Mouse (Mus musculus): ENCODE results near the gene Zswim8.
A peak's percentile ranks its signal among the peaks of the same experiment; 100 is the strongest.

The Zswim8 gene

DNA sequence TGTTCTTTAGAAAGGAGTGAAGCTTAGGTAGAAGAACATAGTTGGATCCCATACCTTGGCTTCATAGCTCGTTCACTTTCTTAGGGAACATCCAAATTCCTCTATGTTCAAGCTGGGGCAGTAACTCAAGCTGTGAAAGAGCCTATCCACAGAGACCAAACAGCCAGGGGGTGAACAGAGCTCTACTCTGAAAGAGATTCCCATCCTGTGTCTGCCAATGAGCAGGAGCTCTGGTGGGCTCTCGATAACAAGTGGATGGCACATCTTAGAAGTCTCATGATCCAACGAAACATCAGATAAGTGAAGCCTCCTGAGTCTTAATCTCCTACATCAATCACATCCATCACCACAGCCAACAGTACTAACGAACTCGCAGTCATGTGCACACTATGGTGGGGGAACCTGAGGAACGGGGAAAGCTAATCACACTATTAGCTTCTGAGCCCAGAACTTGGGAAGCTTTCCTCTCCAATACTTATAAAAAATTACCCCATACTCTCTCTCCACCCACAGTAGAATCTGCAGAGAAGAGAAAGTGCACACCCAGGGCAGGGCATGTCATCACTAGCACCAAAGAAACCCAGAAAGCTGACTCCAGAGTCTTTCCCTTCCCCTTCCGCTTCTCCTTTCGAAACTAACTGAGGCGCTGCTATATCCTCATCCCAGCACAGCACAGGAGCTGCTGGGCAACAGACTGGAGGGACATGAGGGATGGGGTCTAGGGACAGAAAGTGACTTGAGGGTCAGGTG lies 23.7 kb downstream of the Zswim8 start:
- Histone ChIP-seq H3K4me3 (replicated peaks; ENCODE audit: low read length) (no peak overlapping the region), H3K9me3 (ENCODE audit: low read length) (no peaks in the 10 kb centered on the region)
- TF ChIP-seq CTCF (conservative IDR thresholded peaks at IDR 0.05; ENCODE audit: low read length) (no peak), NANOG (IDR thresholded peaks at IDR 0.05; ENCODE audit: borderline replicate concordance, low read length) (no peak), POU5F1 (IDR thresholded peaks at IDR 0.05; ENCODE audit: borderline replicate concordance, low read length) (no peak)

DNA sequence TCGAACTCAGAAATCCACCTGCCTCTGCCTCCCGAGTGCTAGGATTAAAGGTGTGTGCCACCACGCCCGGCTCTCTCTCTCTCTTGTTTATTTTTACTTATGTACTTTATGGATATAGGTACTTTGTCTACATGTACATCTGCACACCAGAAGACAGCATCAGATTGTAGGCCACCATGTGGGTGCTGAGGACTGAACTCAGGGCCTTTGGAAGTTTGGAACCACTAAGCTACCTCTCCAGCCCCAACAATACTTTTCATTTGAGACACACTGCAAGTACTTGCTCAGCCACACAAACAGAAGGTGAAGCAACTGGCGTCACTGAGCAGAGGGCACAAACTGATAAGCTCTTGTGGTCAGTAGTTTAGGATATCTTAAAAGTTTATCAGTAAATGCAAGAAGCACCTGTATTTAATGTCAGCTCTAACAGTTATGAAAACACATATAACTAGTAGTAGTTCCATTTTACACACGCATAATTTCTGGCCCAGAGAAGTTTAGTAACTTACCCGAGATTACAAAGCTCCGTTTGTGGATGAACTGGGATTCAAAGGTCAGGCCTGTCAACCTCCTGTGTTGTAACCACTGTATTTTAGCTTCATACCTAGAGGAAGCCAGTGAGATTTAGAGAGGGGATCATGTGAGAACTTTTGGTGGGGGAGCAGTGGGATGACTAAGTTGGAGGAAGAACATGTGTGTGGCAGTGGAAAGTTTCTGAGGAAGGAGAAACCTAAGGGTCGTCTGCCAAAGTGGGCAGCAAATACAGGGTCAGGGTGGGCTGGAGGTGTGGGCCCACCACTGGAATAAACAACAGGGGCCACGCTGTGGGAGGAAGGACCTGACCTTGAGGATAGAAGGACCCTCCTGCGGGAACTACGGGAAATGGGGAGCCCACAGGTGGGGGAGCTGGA lies 25.9 kb downstream of the Zswim8 start:
- no peaks in the 10 kb centered on the region for H3K9me3 ChIP-seq (ENCODE audit: low read length)
- peaks cover 58% of the 10 kb centered on the region for H3K4me1 ChIP-seq (replicated peaks; ENCODE audit: low read depth, low read length)
- peaks cover 49% of the 10 kb centered on the region for H3K27me3 ChIP-seq (ENCODE audit: insufficient read depth, low read length)
- no peak for TF ChIP-seq NANOG (IDR thresholded peaks at IDR 0.05; ENCODE audit: borderline replicate concordance, low read length)
- TF ChIP-seq POU5F1 (IDR thresholded peaks at IDR 0.05; ENCODE audit: borderline replicate concordance, low read length), result no peak
- TF ChIP-seq CTCF (conservative IDR thresholded peaks at IDR 0.05; ENCODE audit: low read length), result no peak
- peaks cover 21% of the 10 kb centered on the region for H3K36me3 ChIP-seq (ENCODE audit: insufficient read depth, low read length)
- H3K4me3 ChIP-seq (replicated peaks; ENCODE audit: low read length), result peak overlapping the region; percentile 88

More for the DNA sequence above, 23.7 kb downstream of the Zswim8 start:
- Histone ChIP-seq H3K27me3 (ENCODE audit: insufficient read depth, low read length) (peaks cover 49% of the 10 kb centered on the region), H3K4me1 (replicated peaks; ENCODE audit: low read depth, low read length) (peaks cover 46% of the 10 kb centered on the region), H3K36me3 (ENCODE audit: insufficient read depth, low read length) (peaks cover 20% of the 10 kb centered on the region)

DNA sequence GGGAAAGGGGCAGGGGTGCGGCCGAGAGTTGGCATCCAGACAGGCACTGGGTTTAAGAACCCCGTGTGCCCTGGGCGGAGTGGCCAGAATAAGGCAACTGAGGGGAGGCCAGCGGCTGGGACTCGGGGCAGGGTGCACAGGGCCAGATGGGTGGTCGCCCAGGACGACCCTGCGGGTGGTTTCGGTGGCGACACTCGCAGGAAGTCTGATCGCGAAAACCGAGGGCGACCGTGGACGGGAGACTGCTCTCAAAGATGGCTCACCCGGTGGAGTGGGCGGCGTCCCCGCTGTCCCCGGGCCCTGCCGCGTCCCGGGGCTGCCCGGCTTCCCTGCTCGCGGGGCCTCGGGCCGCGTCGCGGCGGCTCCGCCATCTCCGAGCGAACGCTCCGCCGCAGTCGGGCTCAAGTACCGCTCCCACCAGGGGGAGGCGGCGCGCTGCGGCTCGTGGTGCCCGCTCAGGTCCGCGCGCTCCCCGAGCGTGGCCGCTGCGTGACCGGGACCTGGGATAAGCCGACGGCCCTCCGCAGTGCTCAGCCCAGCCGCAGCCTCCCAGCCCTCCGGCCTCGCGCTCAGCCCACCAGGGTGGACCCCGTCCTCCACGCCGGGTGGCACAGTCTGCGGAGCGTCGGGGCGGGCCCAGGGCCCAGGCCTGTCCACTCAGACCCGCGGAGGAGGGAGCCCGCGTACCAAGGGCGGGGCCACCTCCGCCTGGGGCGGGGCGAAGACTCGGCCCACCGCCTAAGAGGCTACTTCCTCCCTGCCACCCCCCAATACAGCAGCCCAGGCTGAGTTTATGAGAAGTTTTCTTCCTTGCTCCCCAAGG lies 26.8 kb downstream of the Zswim8 start, which contains the start of gene Ndst2:
Gene Ndst2 (minus strand): TSS at position 611 of the 823 bp plus-strand sequence.
- H3K36me3 ChIP-seq (ENCODE audit: insufficient read depth, low read length), result peaks cover 30% of the 10 kb centered on the region
- H3K4me3 ChIP-seq (replicated peaks; ENCODE audit: low read length), result peak within 1 kb of the TSS; percentile 88
- TF ChIP-seq POU5F1 (IDR thresholded peaks at IDR 0.05; ENCODE audit: borderline replicate concordance, low read length), result no peak
- no peak for TF ChIP-seq CTCF (conservative IDR thresholded peaks at IDR 0.05; ENCODE audit: low read length)
- TF ChIP-seq NANOG (IDR thresholded peaks at IDR 0.05; ENCODE audit: borderline replicate concordance, low read length), result no peak
- peaks cover 49% of the 10 kb centered on the region for H3K27me3 ChIP-seq (ENCODE audit: insufficient read depth, low read length)
- H3K9me3 ChIP-seq (ENCODE audit: low read length), result no peaks in the 10 kb centered on the region
- H3K4me1 ChIP-seq (replicated peaks; ENCODE audit: low read depth, low read length), result peaks cover 50% of the 10 kb centered on the region

DNA sequence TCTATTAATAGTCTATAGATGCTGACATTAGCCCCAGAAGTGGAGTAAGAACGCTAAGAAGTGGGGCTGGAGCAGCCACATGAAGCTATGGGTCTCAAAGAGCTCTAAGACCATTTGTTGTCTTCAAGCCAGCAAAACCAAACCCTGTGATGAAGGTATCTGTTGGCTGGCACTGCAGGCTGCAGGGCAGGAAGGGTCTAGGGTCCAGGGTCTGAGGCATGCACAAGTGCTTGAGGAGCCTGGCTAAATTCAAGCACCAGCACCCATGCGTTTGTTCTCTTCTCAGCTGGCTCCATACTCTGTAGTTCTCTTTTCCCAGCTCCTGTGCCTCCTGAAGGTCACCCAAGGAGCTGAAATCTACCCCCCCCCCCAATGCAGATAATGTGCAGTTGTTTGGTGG lies 27.7 kb downstream of the Zswim8 start:
- peaks cover 41% of the 10 kb centered on the region for H3K4me1 ChIP-seq (replicated peaks; ENCODE audit: low read depth, low read length)
- H3K9me3 ChIP-seq (ENCODE audit: low read length), result no peaks in the 10 kb centered on the region
- 0 out of 2 replicates have a peak overlapping the region, but pooled peaks have one; percentile 88 for H3K4me3 ChIP-seq (replicated peaks; ENCODE audit: low read length)
- H3K36me3 ChIP-seq (ENCODE audit: insufficient read depth, low read length), result peaks cover 39% of the 10 kb centered on the region
- H3K27me3 ChIP-seq (ENCODE audit: insufficient read depth, low read length), result peaks cover 45% of the 10 kb centered on the region
- TF ChIP-seq CTCF (conservative IDR thresholded peaks at IDR 0.05; ENCODE audit: low read length) (no peak), POU5F1 (IDR thresholded peaks at IDR 0.05; ENCODE audit: borderline replicate concordance, low read length) (no peak), NANOG (IDR thresholded peaks at IDR 0.05; ENCODE audit: borderline replicate concordance, low read length) (no peak)

DNA sequence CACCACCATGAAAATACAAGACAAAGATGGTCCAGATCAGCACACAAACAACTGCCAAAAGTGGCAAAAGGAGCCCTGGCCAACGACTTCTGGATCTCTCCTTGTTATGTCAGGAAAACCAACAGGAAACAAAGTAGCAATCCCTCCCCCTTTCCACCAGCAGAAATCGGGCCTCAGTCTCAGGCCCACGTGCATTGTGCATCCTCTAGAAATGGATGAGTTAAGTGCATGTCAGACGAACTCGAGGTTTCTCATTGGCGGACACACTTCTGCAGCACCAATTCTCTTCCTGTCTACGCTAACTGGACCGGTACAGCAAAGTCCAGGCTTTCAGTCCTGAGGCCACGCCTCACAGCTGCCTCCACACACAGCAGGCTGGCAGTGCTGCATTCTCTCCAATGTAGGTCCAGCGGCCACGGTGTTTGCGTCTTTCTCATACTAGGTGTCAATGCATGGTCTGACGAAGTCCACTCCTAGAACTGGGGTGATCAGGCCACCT lies 28.6 kb downstream of the Zswim8 start:
- H3K4me3 ChIP-seq (replicated peaks; ENCODE audit: low read length), result no peak overlapping the region
- H3K4me1 ChIP-seq (replicated peaks; ENCODE audit: low read depth, low read length), result peaks cover 39% of the 10 kb centered on the region
- no peak for TF ChIP-seq CTCF (conservative IDR thresholded peaks at IDR 0.05; ENCODE audit: low read length)
- no peak for TF ChIP-seq NANOG (IDR thresholded peaks at IDR 0.05; ENCODE audit: borderline replicate concordance, low read length)
- no peak for TF ChIP-seq POU5F1 (IDR thresholded peaks at IDR 0.05; ENCODE audit: borderline replicate concordance, low read length)
- peaks cover 36% of the 10 kb centered on the region for H3K27me3 ChIP-seq (ENCODE audit: insufficient read depth, low read length)
- no peaks in the 10 kb centered on the region for H3K9me3 ChIP-seq (ENCODE audit: low read length)
- H3K36me3 ChIP-seq (ENCODE audit: insufficient read depth, low read length), result peaks cover 48% of the 10 kb centered on the region

DNA sequence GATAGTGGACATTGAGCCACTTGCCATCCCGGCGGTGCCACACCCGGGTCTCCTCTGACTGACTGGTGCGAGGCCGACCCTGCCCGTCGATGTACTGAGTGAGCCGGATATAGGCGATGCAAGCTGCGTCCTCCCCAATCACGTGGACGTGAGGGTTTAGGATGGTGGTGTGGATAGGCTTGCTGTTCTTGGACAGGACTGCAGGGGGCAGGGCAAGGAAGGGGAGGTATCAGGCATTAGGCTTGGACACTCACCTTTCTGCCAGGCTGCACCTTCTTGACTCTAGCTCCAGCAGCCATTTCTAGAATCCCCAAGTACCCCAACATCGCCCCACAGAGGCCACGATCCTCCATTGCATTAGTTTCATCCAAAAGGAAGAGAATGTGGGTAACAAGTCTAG lies 30.0 kb downstream of the Zswim8 start:
- peaks cover 24% of the 10 kb centered on the region for H3K27me3 ChIP-seq (ENCODE audit: insufficient read depth, low read length)
- H3K36me3 ChIP-seq (ENCODE audit: insufficient read depth, low read length), result peaks cover 61% of the 10 kb centered on the region
- peak overlapping the region; percentile 66 for H3K4me3 ChIP-seq (replicated peaks; ENCODE audit: low read length)
- peak; percentile 29; the same call in 1 of the 2 replicates for TF ChIP-seq NANOG (IDR thresholded peaks at IDR 0.05; ENCODE audit: borderline replicate concordance, low read length)
- no peak for TF ChIP-seq POU5F1 (IDR thresholded peaks at IDR 0.05; ENCODE audit: borderline replicate concordance, low read length)
- TF ChIP-seq CTCF (conservative IDR thresholded peaks at IDR 0.05; ENCODE audit: low read length), result peak; percentile 73
- peaks cover 50% of the 10 kb centered on the region for H3K4me1 ChIP-seq (replicated peaks; ENCODE audit: low read depth, low read length)
- H3K9me3 ChIP-seq (ENCODE audit: low read length), result no peaks in the 10 kb centered on the region

DNA sequence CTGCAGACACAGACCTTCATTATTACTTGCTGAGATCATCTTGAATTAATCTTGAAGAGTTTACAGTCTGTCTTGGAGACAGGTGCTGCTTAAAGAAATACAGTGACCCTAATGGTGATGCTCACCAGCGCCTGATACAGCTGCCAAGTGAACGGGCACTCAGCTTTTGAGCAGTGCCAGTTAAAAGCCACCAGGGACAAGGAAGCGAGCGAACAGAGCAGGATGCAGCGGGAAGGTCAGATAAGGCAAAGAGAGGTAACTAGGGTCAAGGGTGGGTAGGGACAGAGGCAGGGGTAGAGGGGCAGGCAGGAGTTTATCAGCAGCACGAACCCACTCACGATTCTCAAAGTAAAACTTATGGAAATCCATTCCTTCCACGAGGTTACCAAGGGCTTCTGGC lies 31.2 kb downstream of the Zswim8 start:
- TF ChIP-seq NANOG (IDR thresholded peaks at IDR 0.05; ENCODE audit: borderline replicate concordance, low read length) (no peak), POU5F1 (IDR thresholded peaks at IDR 0.05; ENCODE audit: borderline replicate concordance, low read length) (no peak), CTCF (conservative IDR thresholded peaks at IDR 0.05; ENCODE audit: low read length) (no peak)
- Histone ChIP-seq H3K4me1 (replicated peaks; ENCODE audit: low read depth, low read length) (peaks cover 49% of the 10 kb centered on the region), H3K27me3 (ENCODE audit: insufficient read depth, low read length) (peaks cover 16% of the 10 kb centered on the region), H3K4me3 (replicated peaks; ENCODE audit: low read length) (no peak overlapping the region), H3K36me3 (ENCODE audit: insufficient read depth, low read length) (peaks cover 69% of the 10 kb centered on the region), H3K9me3 (ENCODE audit: low read length) (no peaks in the 10 kb centered on the region)

All from E14TG2a.4 (cell line).